Mouse (Mus musculus) cerebellum, adult 9-11 months (tissue): ENCODE data around the gene Chd3.
"Not testable (repeated sequence)": the region's sequence is repeated elsewhere in the genome, so short reads cannot be mapped to it uniquely, and the experiment has no call there.

Source experiments
- DNase-seq: peaks from one replicate; pipeline ENCODE4 v3.0.0; 2022

Gene Chd3

GRCm38 (mm10) chr11:69406282-69406681 is 37.1 kb upstream of the Chd3 start:
- peak; percentile 64 for DNase-seq

DNA sequence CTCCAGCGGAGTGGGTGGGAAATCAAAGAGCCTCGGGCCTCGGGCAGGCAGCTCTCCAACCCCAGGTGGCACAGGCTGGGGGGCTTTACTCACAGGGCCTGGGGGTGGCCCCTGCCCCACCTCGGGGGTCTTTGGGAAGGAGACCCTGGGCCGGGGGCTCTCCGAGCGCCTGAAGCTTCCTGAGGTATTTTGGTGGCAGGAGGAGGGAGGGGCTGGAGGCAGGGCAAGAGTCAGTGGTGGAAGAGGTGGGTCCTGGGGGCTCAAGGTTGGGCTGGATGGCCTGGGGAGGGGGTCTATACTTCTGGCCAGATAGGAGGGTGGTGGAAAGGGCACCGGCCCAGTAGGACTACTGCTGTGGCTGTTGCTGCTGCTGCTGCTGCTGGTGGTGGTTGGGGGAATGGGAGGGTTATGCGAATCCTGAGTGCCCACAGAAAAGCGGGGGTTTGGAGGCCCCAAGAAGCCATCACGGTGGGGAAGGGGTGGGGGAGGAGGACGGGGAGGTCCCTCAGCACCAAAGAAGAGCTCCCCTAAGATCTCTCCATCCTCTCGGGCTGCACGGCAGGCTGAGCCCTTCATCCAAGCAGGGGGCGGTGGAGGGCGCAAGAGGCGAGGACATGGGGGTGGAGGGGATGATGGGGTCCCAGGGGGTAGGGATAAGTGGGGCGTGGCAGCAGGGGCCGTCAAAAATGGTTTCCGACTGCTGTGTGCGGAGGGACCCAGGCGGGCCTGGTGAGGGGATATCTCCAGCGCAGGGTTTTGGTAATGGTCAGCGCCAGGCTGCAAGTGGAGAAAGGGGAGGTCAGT is 36.4 kb upstream of the Chd3 start:
- peak; percentile 61 for DNase-seq

DNA sequence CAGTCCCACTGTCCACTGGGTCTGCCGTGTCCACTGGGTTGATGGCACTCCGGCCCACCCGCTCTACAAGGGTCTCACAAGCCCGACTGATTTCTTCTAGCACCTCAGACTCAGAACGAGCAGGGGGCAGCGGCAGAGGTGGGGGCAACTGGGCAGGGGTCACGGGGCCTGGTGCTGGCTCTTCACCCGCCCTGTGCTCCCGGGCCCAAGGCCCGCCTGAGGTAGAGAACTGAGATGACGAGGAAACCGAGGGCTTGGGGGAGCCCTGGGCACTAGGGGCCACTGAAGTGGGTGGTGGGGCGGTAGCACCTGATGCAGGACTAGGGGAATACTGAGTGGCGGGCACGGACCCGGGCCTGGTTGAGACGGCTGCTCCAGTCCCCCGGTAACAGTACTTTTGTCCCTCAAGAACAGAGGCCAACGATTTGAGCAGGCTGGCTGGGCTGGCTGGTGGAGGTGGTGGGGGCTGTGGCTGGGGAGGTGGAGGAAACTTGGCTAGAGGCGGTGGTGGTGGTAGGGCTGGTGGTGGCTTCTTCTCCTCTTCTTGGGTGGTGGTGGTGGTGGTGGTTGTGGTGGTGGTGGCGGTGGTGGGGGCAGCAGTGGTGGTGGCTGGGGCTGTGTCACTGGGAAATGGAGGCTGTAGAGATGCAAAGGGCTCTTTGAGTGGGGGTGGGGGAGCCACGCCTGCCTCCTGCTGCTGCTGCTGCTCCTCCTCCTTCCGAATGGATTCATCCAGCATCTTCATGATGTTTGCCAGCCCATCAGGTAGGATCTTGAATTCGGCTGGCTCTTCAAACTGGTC is 35.6 kb upstream of the Chd3 start:
- DNase-seq: peak; percentile 64

DNA sequence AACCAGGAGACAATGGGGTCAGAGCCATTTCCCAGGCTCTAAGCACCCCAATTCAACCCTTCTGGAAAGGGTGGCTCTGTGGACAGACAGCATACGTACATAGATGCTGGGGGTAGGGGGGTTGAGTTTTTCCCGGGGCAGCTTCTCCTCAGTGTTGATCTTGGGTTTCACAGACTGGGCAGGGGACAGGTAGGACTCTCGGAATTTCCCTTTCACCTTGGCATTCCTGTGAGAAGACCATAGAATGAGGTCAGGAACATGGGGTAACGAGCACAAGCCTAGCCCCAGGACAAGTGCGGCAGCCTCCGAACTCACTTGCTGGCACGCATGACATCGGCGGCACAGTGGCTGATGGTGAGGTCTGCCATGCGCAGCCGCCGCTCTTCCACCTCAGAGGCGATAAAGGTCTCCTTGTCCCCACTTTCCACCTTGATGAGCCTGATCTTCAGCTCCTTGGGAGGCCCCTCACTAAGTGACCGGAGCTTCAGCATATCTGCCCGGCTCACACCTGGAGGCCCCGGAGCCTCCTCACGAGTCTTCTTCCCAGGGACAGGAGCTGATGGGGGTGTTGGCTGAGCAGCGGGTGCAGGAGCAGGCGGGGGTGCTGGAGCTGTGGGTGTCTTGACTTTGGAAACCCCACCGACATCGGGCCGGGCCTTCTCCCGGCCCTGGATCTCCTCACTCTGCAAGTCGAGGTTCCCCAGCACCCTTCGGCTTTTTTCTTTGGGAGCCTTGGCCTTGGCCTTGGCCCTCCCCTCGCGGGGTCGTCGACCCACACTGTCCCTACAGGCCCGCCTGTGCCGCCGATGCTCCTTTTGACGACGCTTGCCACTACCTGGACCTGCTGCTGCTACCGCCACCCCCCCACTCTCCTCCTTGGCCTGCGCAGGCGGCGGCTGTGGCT is 34.7 kb upstream of the Chd3 start:
- DNase-seq: no peak

DNA sequence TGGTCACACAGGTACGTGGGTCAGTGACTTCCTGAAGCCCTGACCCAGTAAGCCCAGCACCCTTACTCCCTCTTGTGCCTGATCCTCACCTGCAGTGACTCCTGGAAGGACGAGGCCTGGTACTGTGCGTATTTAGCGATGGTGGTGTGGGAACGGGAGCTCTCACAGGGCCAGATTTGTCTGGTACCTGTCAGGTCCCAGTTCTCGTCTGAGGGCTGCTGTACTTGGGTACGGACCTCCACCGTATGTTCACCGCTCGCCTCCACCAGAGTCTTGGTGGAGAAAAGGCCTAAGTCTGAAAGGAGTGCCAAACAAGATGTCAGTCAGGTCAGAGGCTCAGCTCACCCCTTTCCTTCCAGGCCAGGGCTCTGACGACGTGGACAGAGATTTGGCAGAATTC is 32.8 kb upstream of the Chd3 start:
- peak; percentile 62 for DNase-seq

DNA sequence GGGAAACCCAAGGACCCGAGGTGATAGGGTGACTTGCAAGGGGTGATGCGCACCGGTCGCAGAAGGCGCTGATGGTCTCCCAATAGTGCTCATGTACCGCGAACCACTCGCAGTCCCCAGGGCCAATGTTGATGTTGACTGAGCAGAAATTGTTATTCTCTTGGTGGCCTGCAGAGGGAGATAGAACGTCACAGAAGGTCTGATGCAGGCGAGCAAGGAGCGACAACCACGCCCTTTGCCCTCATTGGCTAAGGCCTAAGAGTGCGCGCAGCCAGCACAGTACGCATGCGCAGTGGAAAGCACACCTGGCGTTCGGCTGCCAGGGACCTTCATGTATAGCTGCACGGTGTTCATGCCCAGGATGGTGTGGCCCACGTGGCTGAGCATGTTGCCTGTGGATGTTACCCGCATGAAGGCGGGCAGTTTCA is 32.0 kb upstream of the Chd3 start:
- peak; percentile 97 for DNase-seq

GRCm38 (mm10) chr11:69400083-69400850 is 31.1 kb upstream of the Chd3 start:
- DNase-seq: peak; percentile 64

DNA sequence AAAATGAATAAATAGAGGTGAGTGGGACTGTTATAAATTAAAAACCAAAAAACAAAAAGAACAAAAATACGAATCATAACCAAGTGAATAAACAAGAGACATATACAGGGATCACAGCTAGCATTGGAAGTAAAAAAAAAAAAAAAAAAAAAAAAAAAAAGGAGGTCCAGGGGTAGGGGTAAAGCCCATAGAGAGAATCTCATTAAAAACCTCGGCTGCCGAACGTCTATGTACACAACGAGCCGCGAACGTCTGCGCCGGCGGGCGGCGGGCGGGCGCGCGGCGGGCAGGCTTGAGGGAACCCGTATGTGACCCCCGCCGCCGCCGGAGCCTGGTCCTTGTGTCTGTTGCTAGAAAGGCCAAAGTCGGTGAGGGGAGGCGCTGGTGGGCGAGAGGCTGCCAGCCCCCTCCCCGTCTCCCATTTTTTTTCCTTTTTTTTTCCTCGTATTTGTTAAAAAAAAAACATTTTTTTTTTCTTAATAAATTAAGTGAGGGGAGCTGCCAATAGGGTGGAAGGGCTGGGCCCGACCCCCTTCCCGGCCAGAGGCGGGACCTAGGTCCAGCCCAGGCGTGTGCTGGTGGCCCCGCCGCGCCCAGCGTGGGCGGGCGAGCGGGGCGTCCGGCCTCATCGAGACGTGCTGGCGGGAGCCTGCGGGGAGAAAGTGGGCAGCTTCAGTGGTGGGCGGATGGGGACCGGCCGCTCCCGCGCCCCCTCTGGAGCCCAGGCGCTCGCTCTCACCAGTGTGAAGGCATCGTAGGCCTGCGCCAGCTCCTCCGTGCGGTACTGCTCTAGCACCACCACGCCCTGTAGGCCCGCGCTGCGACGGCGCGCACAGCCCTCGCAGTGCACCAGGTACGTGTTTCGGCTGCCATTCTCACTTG is 30.2 kb upstream of the Chd3 start:
- DNase-seq: peak; percentile 67

DNA sequence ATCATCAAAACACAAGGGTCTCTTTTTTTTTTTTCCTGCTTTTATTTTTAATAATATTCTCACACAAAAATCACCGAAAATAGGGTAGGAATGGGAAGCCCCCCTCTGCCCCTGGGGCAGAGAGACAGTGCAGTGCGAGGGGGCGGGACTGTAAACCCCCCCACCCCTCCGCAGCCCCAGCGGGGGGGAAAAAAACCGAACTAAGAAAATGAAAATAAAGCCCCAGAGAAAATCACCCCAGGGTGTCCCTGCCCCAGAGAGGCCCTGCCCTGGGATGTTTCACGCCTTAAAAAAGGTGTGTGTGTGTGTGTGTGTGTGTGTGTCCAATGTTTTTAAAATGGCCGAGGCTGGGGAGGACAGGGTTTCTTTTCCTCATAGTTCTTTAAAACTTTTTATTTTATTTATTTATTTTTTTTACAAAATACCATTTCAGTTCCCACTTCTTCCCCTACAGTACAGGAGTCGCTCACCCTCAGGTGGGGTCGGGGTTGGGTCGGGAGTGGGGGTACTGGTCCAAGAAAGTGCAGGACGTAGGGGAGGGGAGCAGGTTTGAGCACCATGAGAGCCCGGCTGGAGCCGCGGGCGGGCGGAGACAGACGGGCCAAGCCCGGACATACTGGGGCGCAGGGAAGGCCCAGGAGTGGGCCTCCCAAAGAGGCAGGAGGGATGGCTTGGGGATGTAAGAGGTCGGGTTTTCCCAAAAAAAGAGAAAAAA is 29.4 kb upstream of the Chd3 start:
- DNase-seq: peak; percentile 66

DNA sequence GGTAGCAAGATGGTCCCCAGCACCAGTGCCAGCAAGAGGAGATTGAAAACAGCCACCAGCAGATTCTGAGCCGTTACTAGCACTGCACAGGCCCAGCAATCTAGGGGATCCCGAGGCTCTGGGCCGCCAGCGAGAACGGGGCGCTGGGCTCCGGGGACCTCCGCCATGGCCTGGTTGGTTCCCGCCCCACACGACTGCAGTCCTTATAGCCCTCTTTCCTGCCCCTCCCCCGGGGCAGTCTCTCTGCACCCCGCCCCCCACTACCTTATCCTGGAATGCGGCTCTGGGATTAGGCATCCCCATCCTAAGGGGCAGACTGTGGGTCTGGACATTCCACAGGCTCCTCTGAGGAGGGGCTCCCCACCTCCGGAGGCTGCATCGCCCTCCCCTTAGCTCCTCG is 28.9 kb upstream of the Chd3 start, which contains the start of gene Tmem88:
Tmem88 (minus strand) TSS at position 176 of the 400 bp plus-strand sequence.
- DNase-seq: peak; percentile 75

DNA sequence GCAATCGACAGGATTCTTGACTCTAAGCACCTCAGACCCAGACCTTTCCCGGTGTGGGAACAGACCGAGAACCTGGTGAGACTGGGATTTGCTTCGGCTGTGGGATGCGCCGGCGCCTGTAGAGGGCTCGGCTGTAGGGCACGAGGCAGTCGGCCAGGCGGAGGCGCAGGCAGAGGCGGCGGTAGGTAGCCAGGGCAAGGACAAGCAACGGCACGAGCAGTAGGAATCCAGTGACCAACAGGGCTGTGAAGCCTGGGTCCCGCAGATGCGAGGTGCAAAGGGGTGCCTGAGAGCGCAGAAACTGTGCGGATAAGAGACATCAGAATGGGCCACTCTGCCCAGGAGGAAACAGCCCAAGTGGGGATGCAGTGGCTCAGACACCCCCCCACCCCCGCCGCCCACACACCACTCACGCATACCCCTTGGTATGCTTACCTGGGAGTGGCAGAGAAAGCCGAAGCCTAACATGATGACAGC is 28.4 kb upstream of the Chd3 start:
- peak; percentile 73 for DNase-seq

DNA sequence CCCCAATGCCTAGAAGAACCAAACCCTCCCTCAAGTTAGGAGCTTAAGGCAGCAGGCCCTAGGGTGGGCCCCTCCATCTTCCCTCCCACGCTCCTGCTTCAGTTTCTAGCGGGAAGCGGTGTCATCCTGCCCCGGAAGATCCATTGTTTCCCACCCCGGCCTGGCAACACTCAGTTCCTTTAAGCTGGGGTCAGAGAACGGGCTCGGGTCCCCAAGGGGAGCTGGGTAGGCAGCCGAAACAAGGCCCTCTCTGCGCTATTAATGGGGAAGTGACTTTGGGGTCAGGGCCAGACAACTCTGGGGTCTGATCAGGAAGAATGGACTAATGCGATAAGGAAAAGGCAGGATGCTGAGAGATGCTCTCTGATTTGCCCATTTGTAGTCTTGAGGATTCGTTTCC is 27.6 kb upstream of the Chd3 start:
- DNase-seq: peak; percentile 72

DNA sequence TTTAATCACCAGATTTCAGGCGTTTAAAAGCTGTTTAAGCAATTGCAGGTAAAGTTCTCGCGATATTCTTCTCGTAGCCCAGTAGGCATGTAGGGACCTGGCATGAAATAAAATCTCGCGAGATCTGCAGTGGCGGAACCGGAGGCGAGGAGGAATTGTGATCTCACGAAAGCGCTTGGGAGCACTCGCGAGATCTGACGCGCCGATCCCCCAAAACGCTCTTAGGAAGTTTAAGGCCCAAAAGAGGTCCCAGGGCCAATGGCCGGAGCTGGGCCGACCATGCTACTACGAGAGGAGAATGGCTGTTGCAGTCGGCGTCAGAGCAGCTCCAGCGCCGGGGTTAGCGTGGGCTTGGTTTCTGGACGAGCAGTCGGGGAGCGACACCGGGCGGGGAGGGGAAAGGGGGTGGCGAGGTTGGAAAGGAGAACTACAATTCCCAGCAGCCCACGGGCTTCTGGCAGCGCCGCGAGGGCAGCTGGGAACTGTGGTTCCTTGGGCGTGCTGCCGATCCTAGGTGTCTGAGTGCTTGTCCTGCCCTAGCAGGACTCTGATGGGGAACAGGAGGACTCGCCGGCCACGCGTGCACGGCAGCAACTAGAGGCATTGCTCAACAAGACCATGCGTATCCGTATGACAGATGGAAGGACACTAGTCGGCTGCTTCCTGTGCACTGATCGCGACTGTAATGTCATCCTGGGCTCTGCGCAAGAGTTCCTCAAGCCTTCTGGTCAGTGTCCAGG is 26.6 kb upstream of the Chd3 start:
- peak; percentile 99 for DNase-seq

- DNase-seq: peak; percentile 95
Observed at GRCm38 (mm10) chr11:69395235-69395633, 26.0 kb upstream of the Chd3 start, which contains the start of the genes Naa38 and Cyb5d1. Gene Naa38, plus strand, starts transcription at chr11:69395487. Gene Cyb5d1, minus strand, starts transcription at chr11:69395631.

GRCm38 (mm10) chr11:69394591-69395167 is 25.5 kb upstream of the Chd3 start:
- DNase-seq: not testable (repeated sequence)

DNA sequence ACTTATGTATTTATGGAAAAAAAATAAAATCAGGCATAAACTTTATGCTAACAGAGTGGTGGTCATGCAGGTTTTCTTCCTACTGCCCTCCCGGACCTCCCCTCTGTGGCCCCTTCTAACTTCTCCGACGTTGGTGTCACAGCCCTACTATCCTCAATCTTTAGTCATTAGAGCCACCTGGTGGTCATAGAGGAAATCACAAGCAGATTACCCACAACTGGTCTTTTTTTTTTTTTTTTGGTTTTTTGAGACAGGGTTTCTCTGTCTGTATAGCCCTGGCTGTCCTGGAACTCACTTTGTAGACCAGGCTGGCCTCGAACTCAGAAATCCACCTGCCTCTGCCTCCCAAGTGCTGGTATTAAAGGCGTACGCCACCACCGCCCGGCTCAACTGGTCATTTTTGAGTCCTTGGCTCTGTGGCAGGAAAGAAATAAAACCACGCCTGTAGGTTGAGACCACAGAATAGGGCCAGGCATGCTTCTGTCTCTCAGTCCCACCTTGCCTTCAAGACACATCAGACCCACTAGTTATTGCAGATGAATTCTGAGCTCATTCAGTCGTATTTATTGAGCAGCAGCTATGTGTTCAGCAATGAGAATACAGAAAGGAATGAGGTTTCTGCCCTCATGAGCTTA is 21.3 kb upstream of the Chd3 start:
- peak; percentile 64 for DNase-seq

- peak; percentile 56 for DNase-seq
Observed at GRCm38 (mm10) chr11:69389531-69390399, 20.6 kb upstream of the Chd3 start.
